In genomic region chr6:29767813-29768660, GRCm38 (mm10) we compare ENCODE assay signal across 7 mouse cellular contexts. TPM values are rescaled to one million over a fixed set of nuclear protein-coding genes. Genes with fewer than 3 reads are reported as not detected.
DNase-seq lines count a peak whose midpoint lies in the region; ATAC-seq lines count a peak whose summit lies in the region.

Gene Ahcyl2, plus strand, starts transcription at chr6:29768011.

- H3K27me3 ChIP-seq in embryonic facial prominence, embryonic 11.5 days (ENCODE audit: control insufficient read depth, insufficient read depth, low read length), result no peaks in the 10 kb centered on the region
- no peaks in the 10 kb centered on the region for H3K27me3 ChIP-seq in limb, embryonic 11.5 days (ENCODE audit: control insufficient read depth, insufficient read depth, low read length)
- H3K27me3 ChIP-seq in midbrain, embryonic 14.5 days (ENCODE audit: control insufficient read depth, insufficient read depth, low read length), result no peaks in the 10 kb centered on the region

- peak within 1 kb of the TSS; percentile 69 for H3K4me3 ChIP-seq in embryonic facial prominence, embryonic 11.5 days (ENCODE audit: low read depth, low read length)
- H3K4me3 ChIP-seq in limb, embryonic 11.5 days (ENCODE audit: low read depth, low read length), result peak within 1 kb of the TSS; percentile 87
- H3K4me3 ChIP-seq in midbrain, embryonic 14.5 days (replicated peaks; ENCODE audit: low read depth, low read length), result peak within 1 kb of the TSS; percentile 85

- ATAC-seq in embryonic facial prominence, embryonic 11.5 days (replicated peaks; ENCODE audit: insufficient number of reproducible peaks, low FRiP score, low TSS enrichment, low read depth), result peak; percentile 97
- peak; percentile 96 for ATAC-seq in limb, embryonic 11.5 days (ENCODE audit: insufficient number of reproducible peaks, low FRiP score, low TSS enrichment, low read depth)
- ATAC-seq in midbrain, embryonic 14.5 days (ENCODE audit: low FRiP score, low TSS enrichment), result peak; percentile 98

- no peaks in the 10 kb centered on the region for H3K4me1 ChIP-seq in embryonic facial prominence, embryonic 11.5 days (ENCODE audit: control insufficient read depth, insufficient read depth, low read length)
- no peaks in the 10 kb centered on the region for H3K4me1 ChIP-seq in limb, embryonic 11.5 days (ENCODE audit: control insufficient read depth, insufficient read depth, low read length)
- peaks cover 9% of the 10 kb centered on the region; the same call in 1 of the 2 replicates for H3K4me1 ChIP-seq in midbrain, embryonic 14.5 days (ENCODE audit: control insufficient read depth, insufficient read depth, low read length)

- under 1% methylated on average over 52 of the region's 61 CpGs for WGBS in embryonic facial prominence, embryonic 11.5 days
- WGBS in limb, embryonic 11.5 days, result under 1% methylated on average over 56 of the region's 61 CpGs
- WGBS in midbrain, embryonic 14.5 days, result under 1% methylated on average over 58 of the region's 61 CpGs

- H3K36me3 ChIP-seq in embryonic facial prominence, embryonic 11.5 days (replicated peaks; ENCODE audit: control insufficient read depth, insufficient read depth, low read depth, low read length), result no peaks in the 10 kb centered on the region
- H3K36me3 ChIP-seq in limb, embryonic 11.5 days (ENCODE audit: control insufficient read depth, insufficient read depth, low read length), result no peaks in the 10 kb centered on the region
- no peaks in the 10 kb centered on the region for H3K36me3 ChIP-seq in midbrain, embryonic 14.5 days (ENCODE audit: control insufficient read depth, insufficient read depth, low read length)

- no peaks in the 10 kb centered on the region for H3K9me3 ChIP-seq in embryonic facial prominence, embryonic 11.5 days (replicated peaks; ENCODE audit: control insufficient read depth, low read length)
- no peaks in the 10 kb centered on the region for H3K9me3 ChIP-seq in limb, embryonic 11.5 days (ENCODE audit: control insufficient read depth, low read length)
- no peaks in the 10 kb centered on the region for H3K9me3 ChIP-seq in midbrain, embryonic 14.5 days (ENCODE audit: control insufficient read depth, low read length)

- DNase-seq in adrenal gland, postnatal 14 days, result peak; percentile 99
- peak; percentile 95 for DNase-seq in embryonic facial prominence, embryonic 11.5 days (ENCODE audit: low spot score)
- peak; percentile 100 for DNase-seq in heart, adult 11 months
- DNase-seq in kidney, adult 18-20 months, result peak; percentile 94
- DNase-seq in limb, embryonic 11.5 days (ENCODE audit: low spot score), result peak; percentile 95
- DNase-seq in midbrain, embryonic 14.5 days, result peak; percentile 96
- peak; percentile 88 to 96 for DNase-seq in spleen, adult 18-20 months

- H3K9ac ChIP-seq in embryonic facial prominence, embryonic 11.5 days (replicated peaks; ENCODE audit: low read length), result peak within 1 kb of the TSS; percentile 72
- H3K9ac ChIP-seq in limb, embryonic 11.5 days (ENCODE audit: low read length), result peak within 1 kb of the TSS; percentile 83
- peak within 1 kb of the TSS; percentile 81 for H3K9ac ChIP-seq in midbrain, embryonic 14.5 days (replicated peaks; ENCODE audit: low read length)

- H3K27ac ChIP-seq in embryonic facial prominence, embryonic 11.5 days (replicated peaks; ENCODE audit: low read depth, low read length), result peak within 1 kb of the TSS; percentile 72
- peak within 1 kb of the TSS; percentile 79 for H3K27ac ChIP-seq in limb, embryonic 11.5 days (replicated peaks; ENCODE audit: low read depth, low read length)
- H3K27ac ChIP-seq in midbrain, embryonic 14.5 days (replicated peaks; ENCODE audit: low read depth, low read length), result peak within 1 kb of the TSS; percentile 93

- peak within 1 kb of the TSS; percentile 72 for H3K4me2 ChIP-seq in embryonic facial prominence, embryonic 11.5 days (ENCODE audit: low read depth, low read length)
- H3K4me2 ChIP-seq in limb, embryonic 11.5 days (ENCODE audit: low read depth, severe bottlenecking), result peak within 1 kb of the TSS; percentile 73
- H3K4me2 ChIP-seq in midbrain, embryonic 14.5 days (ENCODE audit: low read length), result peak within 1 kb of the TSS; percentile 64

RNA-seq across cellular contexts. Expression of gene Ahcyl2, which starts in this region (rescaled TPM):
- total RNA-seq in adrenal gland, postnatal 14 days (2021), result 102 and 103 TPM in 2 replicates
- 12.2 and 15.1 TPM in 2 replicates for polyA plus RNA-seq in embryonic facial prominence, embryonic 11.5 days (2014; fragmentation: Nextera tagmentation; extraction: Ambion mirVana)
- polyA plus RNA-seq in limb, embryonic 11.5 days (2014; fragmentation: Nextera tagmentation; extraction: Ambion mirVana), result 16.5 and 17.3 TPM in 2 replicates
- 15.1 and 18.0 TPM in 2 replicates for polyA plus RNA-seq in midbrain, embryonic 14.5 days (2014; fragmentation: Nextera tagmentation; extraction: Ambion mirVana)

Comparison
In these comparisons a context has a peak if more than half of its experiments do, and no peak if none do; other contexts are left out.
1. Peak in every context shown above with its lines: DNase-seq, ATAC-seq, H3K4me3 ChIP-seq and H3K27ac ChIP-seq.